Mouse (Mus musculus) spleen, postnatal 14 days (tissue): ENCODE results near the gene Gphn.
"Not testable (repeated sequence)": the region's sequence is repeated elsewhere in the genome, so short reads cannot be mapped to it uniquely, and the experiment has no call there.

Experiments
- DNase-seq, 2 experiments: peaks; one replicate each; pipeline ENCODE4 v3.0.0; 2021 to 2022; ENCODE audit warnings: low spot score in 2 of 2

The Gphn gene

GRCm38 (mm10) chr12:78332107-78332506, 105.9 kb downstream of the Gphn start:
- DNase-seq = peak in 1 of 2 experiments; percentile 13

GRCm38 (mm10) chr12:78356472-78356871, 130.3 kb downstream of the Gphn start:
- no peak for DNase-seq

GRCm38 (mm10) chr12:78389267-78389666, 163.1 kb downstream of the Gphn start:
- DNase-seq = no peak

GRCm38 (mm10) chr12:78395297-78395696, 169.1 kb downstream of the Gphn start:
- no peak for DNase-seq

GRCm38 (mm10) chr12:78407518-78407917, 181.3 kb downstream of the Gphn start:
- DNase-seq = not testable (repeated sequence)

- DNase-seq = no peak
Measured at GRCm38 (mm10) chr12:78522176-78522575, 296.0 kb downstream of the Gphn start.

GRCm38 (mm10) chr12:78522804-78523394, 296.7 kb downstream of the Gphn start:
- DNase-seq = no peak

GRCm38 (mm10) chr12:78537590-78537989, 311.4 kb downstream of the Gphn start:
- DNase-seq = not testable (repeated sequence)

GRCm38 (mm10) chr12:78550913-78551312, 324.7 kb downstream of the Gphn start:
- no peak for DNase-seq

- DNase-seq = no peak
Measured at GRCm38 (mm10) chr12:78631816-78632215, 405.6 kb downstream of the Gphn start.

GRCm38 (mm10) chr12:78639466-78639865, 413.3 kb downstream of the Gphn start:
- DNase-seq = no peak

GRCm38 (mm10) chr12:78640086-78640485, 413.9 kb downstream of the Gphn start:
- DNase-seq = no peak

GRCm38 (mm10) chr12:78641220-78641619, 415.0 kb downstream of the Gphn start:
- no peak for DNase-seq

GRCm38 (mm10) chr12:78643691-78644090, 417.5 kb downstream of the Gphn start:
- DNase-seq = no peak

GRCm38 (mm10) chr12:78645282-78645681, 419.1 kb downstream of the Gphn start:
- DNase-seq = no peak

- DNase-seq = no peak
Measured at GRCm38 (mm10) chr12:78659718-78660304, 433.6 kb downstream of the Gphn start.

GRCm38 (mm10) chr12:78678101-78678806, 452.1 kb downstream of the Gphn start:
- no peak for DNase-seq

GRCm38 (mm10) chr12:78678807-78679189, 452.6 kb downstream of the Gphn start:
- DNase-seq = no peak

GRCm38 (mm10) chr12:78681048-78681447, 454.9 kb downstream of the Gphn start:
- no peak for DNase-seq

- DNase-seq = no peak
Measured at GRCm38 (mm10) chr12:78682279-78682678, 456.1 kb downstream of the Gphn start.

- no peak for DNase-seq
Measured at GRCm38 (mm10) chr12:78685669-78686215, 459.6 kb downstream of the Gphn start.

GRCm38 (mm10) chr12:78688876-78689275, 462.7 kb downstream of the Gphn start:
- no peak for DNase-seq

- DNase-seq = no peak
Measured at GRCm38 (mm10) chr12:78691325-78691724, 465.1 kb downstream of the Gphn start, which contains the start of gene Fam71d. Fam71d (plus strand) TSS chr12:78691535.
